Comparison of ENCODE assay signal across 19 mouse cellular contexts in genomic region chr9:111351233-111351632, GRCm38 (mm10). TPM values are rescaled to one million over a fixed set of nuclear protein-coding genes. Genes with fewer than 3 reads are reported as not detected.
A peak's percentile ranks its signal among the peaks of the same experiment; 100 is the strongest.
DNase-seq lines count a peak whose midpoint lies in the region; ATAC-seq and TF ChIP-seq lines count a peak whose summit lies in the region.
"Had no signal": no experiment of that assay in that cellular context is flagged by ENCODE, and none has a peak within 500 bp of the region (broad histone marks: within the 10 kb centered on the region; RNA-seq: fewer than 3 reads in every experiment).

No protein-coding gene starts in this region.

- H3K27me3 ChIP-seq in hindbrain, embryonic 14.5 days (ENCODE audit: control insufficient read depth, insufficient read depth, low read length) = no peaks in the 10 kb centered on the region
- no peaks in the 10 kb centered on the region for H3K27me3 ChIP-seq in hindbrain, embryonic 11.5 days (ENCODE audit: control insufficient read depth, insufficient read depth, low read length)
- no peaks in the 10 kb centered on the region for H3K27me3 ChIP-seq in forebrain, embryonic 14.5 days (replicated peaks; ENCODE audit: control insufficient read depth, insufficient read depth, low read length)
- no peaks in the 10 kb centered on the region for H3K27me3 ChIP-seq in hindbrain, embryonic 15.5 days
- no peaks in the 10 kb centered on the region for H3K27me3 ChIP-seq in midbrain, postnatal 0 days (ENCODE audit: insufficient read depth, low read length)
- no peaks in the 10 kb centered on the region for H3K27me3 ChIP-seq in kidney, embryonic 14.5 days (ENCODE audit: control insufficient read depth, insufficient read depth, low read length)
- H3K27me3 ChIP-seq: limb, embryonic 15.5 days had no signal

- no peak for TF ChIP-seq CTCF in midbrain, postnatal 0 days (IDR thresholded peaks at IDR 0.05)

- peak overlapping the region; percentile 78 for H3K27ac ChIP-seq in hindbrain, embryonic 14.5 days
- H3K27ac ChIP-seq in hindbrain, embryonic 11.5 days (ENCODE audit: low read depth, low read length) = no peak overlapping the region
- peak overlapping the region; percentile 74; the same call in 1 of the 2 replicates for H3K27ac ChIP-seq in forebrain, embryonic 14.5 days (ENCODE audit: low read depth, low read length)
- H3K27ac ChIP-seq in hindbrain, embryonic 15.5 days (replicated peaks) = peak overlapping the region; percentile 57
- H3K27ac ChIP-seq in midbrain, postnatal 0 days (ENCODE audit: low read depth, low read length) = peak overlapping the region; percentile 62
- no peak overlapping the region for H3K27ac ChIP-seq in kidney, embryonic 14.5 days (ENCODE audit: low read depth, low read length)
- H3K27ac ChIP-seq: kidney, postnatal 0 days; limb, embryonic 15.5 days had no signal

- H3K9ac ChIP-seq in hindbrain, embryonic 14.5 days = peak overlapping the region; percentile 7; the same call in 1 of the 2 replicates
- H3K9ac ChIP-seq in hindbrain, embryonic 11.5 days (ENCODE audit: low read depth, low read length) = no peak overlapping the region
- no peak overlapping the region for H3K9ac ChIP-seq in forebrain, embryonic 14.5 days (ENCODE audit: low read length)
- no peak overlapping the region for H3K9ac ChIP-seq in hindbrain, embryonic 15.5 days
- no peak overlapping the region for H3K9ac ChIP-seq in midbrain, postnatal 0 days (replicated peaks; ENCODE audit: low read length, poor library complexity, severe bottlenecking)
- H3K9ac ChIP-seq in kidney, embryonic 14.5 days (ENCODE audit: low read depth, low read length) = no peak overlapping the region
- H3K9ac ChIP-seq: limb, embryonic 15.5 days; liver, postnatal 0 days had no signal

- peak; percentile 40; the same call in 1 of the 2 replicates for ATAC-seq in hindbrain, embryonic 14.5 days (ENCODE audit: low FRiP score)
- ATAC-seq in hindbrain, embryonic 11.5 days (ENCODE audit: low FRiP score) = no peak
- ATAC-seq in forebrain, embryonic 14.5 days = peak; percentile 62; the same call in 1 of the 2 replicates
- peak; percentile 77; the same call in 1 of the 2 replicates for ATAC-seq in hindbrain, embryonic 15.5 days (ENCODE audit: low FRiP score, low read depth)
- peak; percentile 54; the same call in 1 of the 2 replicates for ATAC-seq in midbrain, postnatal 0 days (ENCODE audit: low FRiP score)
- ATAC-seq in kidney, embryonic 14.5 days (ENCODE audit: low FRiP score, low TSS enrichment) = no peak
- ATAC-seq: intestine, postnatal 0 days; liver, postnatal 0 days had no signal

- WGBS in hindbrain, embryonic 14.5 days = 50% methylated on average over 7 of the region's 7 CpGs
- WGBS in hindbrain, embryonic 11.5 days = 71% methylated on average over 7 of the region's 7 CpGs
- 78% methylated on average over 7 of the region's 7 CpGs for WGBS in forebrain, embryonic 14.5 days
- WGBS in hindbrain, embryonic 15.5 days = 49% methylated on average over 7 of the region's 7 CpGs
- WGBS in midbrain, postnatal 0 days = 30% methylated on average over 7 of the region's 7 CpGs
- WGBS in kidney, embryonic 14.5 days = 87% methylated on average over 7 of the region's 7 CpGs

- peaks cover 11% of the 10 kb centered on the region for H3K4me1 ChIP-seq in hindbrain, embryonic 14.5 days (replicated peaks; ENCODE audit: control insufficient read depth, insufficient read depth, low read length)
- H3K4me1 ChIP-seq in hindbrain, embryonic 11.5 days (replicated peaks; ENCODE audit: control insufficient read depth, insufficient read depth, low read length) = no peaks in the 10 kb centered on the region
- H3K4me1 ChIP-seq in forebrain, embryonic 14.5 days (ENCODE audit: control insufficient read depth, insufficient read depth, low read length) = no peaks in the 10 kb centered on the region
- H3K4me1 ChIP-seq in hindbrain, embryonic 15.5 days (replicated peaks) = peaks cover 16% of the 10 kb centered on the region
- H3K4me1 ChIP-seq in midbrain, postnatal 0 days (ENCODE audit: insufficient read depth, low read length) = peaks cover 8% of the 10 kb centered on the region; the same call in 1 of the 2 replicates
- H3K4me1 ChIP-seq in kidney, embryonic 14.5 days (ENCODE audit: control insufficient read depth, insufficient read depth, low read length) = no peaks in the 10 kb centered on the region
- H3K4me1 ChIP-seq: limb, embryonic 15.5 days had no signal

- peak overlapping the region; percentile 40 for H3K4me2 ChIP-seq in hindbrain, embryonic 14.5 days (replicated peaks)
- no peak overlapping the region for H3K4me2 ChIP-seq in hindbrain, embryonic 11.5 days (replicated peaks; ENCODE audit: low read depth, low read length)
- peak overlapping the region; percentile 25; the same call in 1 of the 2 replicates for H3K4me2 ChIP-seq in forebrain, embryonic 14.5 days (ENCODE audit: low read length)
- peak overlapping the region; percentile 43 for H3K4me2 ChIP-seq in hindbrain, embryonic 15.5 days
- peak overlapping the region; percentile 13; the same call in 1 of the 2 replicates for H3K4me2 ChIP-seq in midbrain, postnatal 0 days (ENCODE audit: low read depth, low read length, poor library complexity, severe bottlenecking)
- no peak overlapping the region for H3K4me2 ChIP-seq in kidney, embryonic 14.5 days (replicated peaks; ENCODE audit: low read depth, low read length)
- H3K4me2 ChIP-seq: limb, embryonic 15.5 days had no signal

- DNase-seq in hindbrain, embryonic 14.5 days (ENCODE audit: low spot score) = no peak
- DNase-seq in hindbrain, embryonic 11.5 days (ENCODE audit: low spot score) = no peak
- DNase-seq in forebrain, embryonic 14.5 days (ENCODE audit: low spot score) = peak; percentile 27
- peak; percentile 22 for DNase-seq in midbrain, postnatal 0 days (ENCODE audit: low spot score)
- DNase-seq in layer of hippocampus, adult 9-11 months = no peak
- DNase-seq: adrenal gland, postnatal 36 days; cerebellum, adult 2 months; heart, adult 18-20 months; layer of hippocampus, postnatal 36 days; liver, postnatal 0 days; lung, postnatal 14 days; thymus, postnatal 36 days had no signal

- no peaks in the 10 kb centered on the region for H3K36me3 ChIP-seq in hindbrain, embryonic 14.5 days (replicated peaks; ENCODE audit: control insufficient read depth, insufficient read depth)
- no peaks in the 10 kb centered on the region for H3K36me3 ChIP-seq in hindbrain, embryonic 11.5 days (ENCODE audit: control insufficient read depth, insufficient read depth, low read length)
- no peaks in the 10 kb centered on the region for H3K36me3 ChIP-seq in forebrain, embryonic 14.5 days (ENCODE audit: control insufficient read depth, insufficient read depth, low read length)
- H3K36me3 ChIP-seq in hindbrain, embryonic 15.5 days = no peaks in the 10 kb centered on the region
- peaks cover 16% of the 10 kb centered on the region; the same call in 1 of the 2 replicates for H3K36me3 ChIP-seq in midbrain, postnatal 0 days (ENCODE audit: insufficient read depth, low read length)
- H3K36me3 ChIP-seq in kidney, embryonic 14.5 days (ENCODE audit: control insufficient read depth, insufficient read depth, low read length) = no peaks in the 10 kb centered on the region
- H3K36me3 ChIP-seq: limb, embryonic 15.5 days had no signal

- no peaks in the 10 kb centered on the region for H3K9me3 ChIP-seq in hindbrain, embryonic 14.5 days (ENCODE audit: control insufficient read depth, low read length)
- no peaks in the 10 kb centered on the region for H3K9me3 ChIP-seq in hindbrain, embryonic 11.5 days (ENCODE audit: control insufficient read depth, low read length)
- no peaks in the 10 kb centered on the region for H3K9me3 ChIP-seq in forebrain, embryonic 14.5 days (replicated peaks; ENCODE audit: control insufficient read depth, low read length)
- H3K9me3 ChIP-seq in hindbrain, embryonic 15.5 days = no peaks in the 10 kb centered on the region
- H3K9me3 ChIP-seq in midbrain, postnatal 0 days (ENCODE audit: low read length) = no peaks in the 10 kb centered on the region
- no peaks in the 10 kb centered on the region for H3K9me3 ChIP-seq in kidney, embryonic 14.5 days (ENCODE audit: control insufficient read depth, low read length)
- H3K9me3 ChIP-seq: limb, embryonic 15.5 days had no signal

- H3K4me3 ChIP-seq in hindbrain, embryonic 14.5 days (replicated peaks; ENCODE audit: low read length) = no peak overlapping the region
- H3K4me3 ChIP-seq in hindbrain, embryonic 11.5 days (ENCODE audit: low read depth, low read length) = no peak overlapping the region
- no peak overlapping the region for H3K4me3 ChIP-seq in forebrain, embryonic 14.5 days (ENCODE audit: low read depth, low read length)
- no peak overlapping the region for H3K4me3 ChIP-seq in hindbrain, embryonic 15.5 days
- H3K4me3 ChIP-seq in midbrain, postnatal 0 days (ENCODE audit: low read depth, low read length) = no peak overlapping the region
- H3K4me3 ChIP-seq in kidney, embryonic 14.5 days (ENCODE audit: low read length) = no peak overlapping the region
- H3K4me3 ChIP-seq: limb, embryonic 15.5 days had no signal

RNA-seq across cellular contexts. Expression of gene Trank1, which starts 39.7 kb away (rescaled TPM):
- polyA plus RNA-seq in hindbrain, embryonic 14.5 days (2014; fragmentation: Nextera tagmentation; extraction: Ambion mirVana) = 12.6 and 15.6 TPM in 2 replicates
- polyA plus RNA-seq in hindbrain, embryonic 11.5 days (2014; fragmentation: Nextera tagmentation; extraction: Ambion mirVana) = 0.12 and 0.27 TPM in 2 replicates
- polyA plus RNA-seq in forebrain, embryonic 14.5 days (2014; fragmentation: Nextera tagmentation; extraction: Ambion mirVana) = 5.9 and 8.5 TPM in 2 replicates
- polyA plus RNA-seq in hindbrain, embryonic 15.5 days (2015; fragmentation: Nextera tagmentation; extraction: Ambion mirVana) = 10.7 and 11.0 TPM in 2 replicates
- total RNA-seq in midbrain, postnatal 0 days (2014; rRNA removed) = 55.7 and 103 TPM in 2 replicates
- polyA plus RNA-seq in midbrain, postnatal 0 days (2015; fragmentation: Nextera tagmentation; extraction: Ambion mirVana) = 17.6 and 21.9 TPM in 2 replicates
- polyA plus RNA-seq in kidney, embryonic 14.5 days (2014; fragmentation: Nextera tagmentation; extraction: Ambion mirVana) = 0.24 and 0.31 TPM in 2 replicates
- total RNA-seq: heart, adult 18-20 months; hematopoietic stem cell, adult 5-6 weeks had no signal
- polyA plus RNA-seq: C2C12 had no signal

Comparison
In these comparisons a context has a peak if more than half of its experiments do, and no peak if none do; other contexts are left out.
1. ATAC-seq: peak in hindbrain, embryonic 14.5 days (single experiment), forebrain, embryonic 14.5 days (single experiment), hindbrain, embryonic 15.5 days (single experiment) and midbrain, postnatal 0 days (single experiment); none in hindbrain, embryonic 11.5 days (single experiment) and kidney, embryonic 14.5 days (single experiment).
2. H3K27ac ChIP-seq: peak in hindbrain, embryonic 14.5 days (single experiment), forebrain, embryonic 14.5 days (single experiment), hindbrain, embryonic 15.5 days (single experiment) and midbrain, postnatal 0 days (single experiment); none in hindbrain, embryonic 11.5 days (single experiment) and kidney, embryonic 14.5 days (single experiment).
3. H3K4me2 ChIP-seq: peak in hindbrain, embryonic 14.5 days (single experiment), forebrain, embryonic 14.5 days (single experiment), hindbrain, embryonic 15.5 days (single experiment) and midbrain, postnatal 0 days (single experiment); none in hindbrain, embryonic 11.5 days (single experiment) and kidney, embryonic 14.5 days (single experiment).
4. DNase-seq: peak in forebrain, embryonic 14.5 days (single experiment) and midbrain, postnatal 0 days (single experiment); none in hindbrain, embryonic 14.5 days (single experiment), hindbrain, embryonic 11.5 days (single experiment) and layer of hippocampus, adult 9-11 months (single experiment).